8 mouse cellular contexts compared by ENCODE assay signal in the genomic region with DNA sequence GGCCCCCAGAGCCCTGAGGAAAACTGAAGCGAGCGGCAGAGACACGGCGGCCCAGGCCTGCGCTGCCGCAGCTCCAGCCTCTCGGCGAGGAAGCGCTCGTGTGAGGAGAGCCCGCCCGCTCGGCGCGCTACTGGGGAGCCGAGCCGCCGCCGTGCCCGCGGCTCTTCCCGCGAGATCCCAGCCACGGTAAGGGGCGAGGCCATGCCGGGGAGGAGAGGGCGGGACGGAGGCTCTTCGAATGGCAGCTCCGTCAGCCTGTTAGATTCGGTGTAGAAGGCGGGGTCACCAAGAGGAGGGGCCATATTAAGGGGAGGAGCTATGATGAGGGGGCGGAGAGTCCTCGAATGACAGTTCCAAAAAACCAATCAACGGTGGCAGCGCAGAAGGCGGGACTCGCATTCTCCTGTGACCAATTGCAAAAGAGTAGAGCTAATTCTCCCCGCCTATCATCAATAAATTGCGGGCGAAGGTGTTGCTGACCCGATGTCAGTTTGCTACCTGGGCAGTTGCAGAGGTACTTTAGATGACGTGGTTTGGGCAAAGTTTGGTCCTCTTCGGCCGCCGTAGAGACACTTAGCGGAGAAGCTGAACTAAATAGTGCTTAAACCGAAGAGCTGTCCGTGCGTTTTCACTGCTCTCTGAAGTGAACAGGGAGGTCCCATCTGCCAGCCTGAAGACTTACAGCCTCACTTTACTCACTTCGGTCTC. TPM values are rescaled to one million over a fixed set of nuclear protein-coding genes. Genes with fewer than 3 reads are reported as not detected.
DNase-seq lines count a peak whose midpoint lies in the region; ATAC-seq and TF ChIP-seq lines count a peak whose summit lies in the region.

A gene (minus strand): TSS at position 148 of the 708 bp plus-strand sequence.

- peak within 1 kb of the TSS; percentile 97 for H3K9ac ChIP-seq in embryonic facial prominence, embryonic 14.5 days (ENCODE audit: low read depth, low read length)
- peak within 1 kb of the TSS; percentile 97 for H3K9ac ChIP-seq in heart, adult 2 months (ENCODE audit: low read depth, low read length)
- peak within 1 kb of the TSS; percentile 93 for H3K9ac ChIP-seq in limb, embryonic 13.5 days
- peak within 1 kb of the TSS; percentile 90 for H3K9ac ChIP-seq in midbrain, embryonic 16.5 days (ENCODE audit: low read depth, low read length)

- TF ChIP-seq CTCF in heart, adult 2 months (IDR thresholded peaks at IDR 0.05) = no peak

- DNase-seq in 3T3-L1 (ENCODE audit: low read depth, low spot score) = peak; percentile 93
- DNase-seq in adrenal gland, postnatal 4 days (ENCODE audit: low spot score in 2 of 2) = peak; percentile 90 to 95
- peak; percentile 98 for DNase-seq in embryonic facial prominence, embryonic 14.5 days (ENCODE audit: low spot score)
- peak; percentile 97 to 99 for DNase-seq in heart, adult 2 months
- DNase-seq in kidney, adult 8-10 months = peak; percentile 98 to 99
- DNase-seq in spleen, postnatal 10 days (ENCODE audit: low spot score in 2 of 2) = peak; percentile 95 to 97

- H3K4me1 ChIP-seq in embryonic facial prominence, embryonic 14.5 days (ENCODE audit: control insufficient read depth, insufficient read depth, low read length) = peaks cover 12% of the 10 kb centered on the region
- H3K4me1 ChIP-seq in heart, adult 2 months (ENCODE audit: control insufficient read depth, insufficient read depth, low read length) = no peaks in the 10 kb centered on the region; the same call in 1 of the 2 replicates
- H3K4me1 ChIP-seq in limb, embryonic 13.5 days = peaks cover 10% of the 10 kb centered on the region
- H3K4me1 ChIP-seq in midbrain, embryonic 16.5 days (ENCODE audit: control insufficient read depth, insufficient read depth, low read length) = peaks cover 23% of the 10 kb centered on the region

- TF ChIP-seq EP300 in heart, adult 2 months (IDR thresholded peaks at IDR 0.05; ENCODE audit: insufficient read depth, low read depth, low read length) = peak; percentile 41; the same call in 1 of the 2 replicates

- TF ChIP-seq POLR2A in heart, adult 2 months (IDR thresholded peaks at IDR 0.05; ENCODE audit: insufficient read depth, low read depth, low read length) = peak; percentile 79

- H3K27ac ChIP-seq in embryonic facial prominence, embryonic 14.5 days (replicated peaks; ENCODE audit: low read depth, low read length) = peak within 1 kb of the TSS; percentile 95
- H3K27ac ChIP-seq in heart, adult 2 months = peak within 1 kb of the TSS; percentile 92
- peak within 1 kb of the TSS; percentile 91 for H3K27ac ChIP-seq in limb, embryonic 13.5 days
- peak within 1 kb of the TSS; percentile 92 for H3K27ac ChIP-seq in midbrain, embryonic 16.5 days (ENCODE audit: low read length)

- peak within 1 kb of the TSS; percentile 94 for H3K4me3 ChIP-seq in embryonic facial prominence, embryonic 14.5 days (ENCODE audit: low read depth, low read length)
- peak within 1 kb of the TSS; percentile 61 for H3K4me3 ChIP-seq in heart, adult 2 months
- H3K4me3 ChIP-seq in limb, embryonic 13.5 days = peak within 1 kb of the TSS; percentile 82
- H3K4me3 ChIP-seq in midbrain, embryonic 16.5 days (ENCODE audit: low read depth, low read length) = peak within 1 kb of the TSS; percentile 95

- ATAC-seq in embryonic facial prominence, embryonic 14.5 days (ENCODE audit: low read depth) = peak; percentile 100
- ATAC-seq in limb, embryonic 13.5 days (ENCODE audit: low FRiP score, low read depth) = peak; percentile 99
- ATAC-seq in midbrain, embryonic 16.5 days = peak; percentile 99

- no peaks in the 10 kb centered on the region for H3K9me3 ChIP-seq in embryonic facial prominence, embryonic 14.5 days (ENCODE audit: control insufficient read depth, low read length)
- H3K9me3 ChIP-seq in limb, embryonic 13.5 days = no peaks in the 10 kb centered on the region
- no peaks in the 10 kb centered on the region for H3K9me3 ChIP-seq in midbrain, embryonic 16.5 days (replicated peaks; ENCODE audit: control insufficient read depth, low read length, poor library complexity, severe bottlenecking)

- no peaks in the 10 kb centered on the region for H3K79me2 ChIP-seq in heart, adult 2 months (replicated peaks; ENCODE audit: control insufficient read depth, insufficient read depth, low read length)

- H3K36me3 ChIP-seq in embryonic facial prominence, embryonic 14.5 days (ENCODE audit: control insufficient read depth, insufficient read depth, low read length) = no peaks in the 10 kb centered on the region
- no peaks in the 10 kb centered on the region for H3K36me3 ChIP-seq in heart, adult 2 months (ENCODE audit: control insufficient read depth, insufficient read depth, low read length)
- no peaks in the 10 kb centered on the region for H3K36me3 ChIP-seq in limb, embryonic 13.5 days
- no peaks in the 10 kb centered on the region for H3K36me3 ChIP-seq in midbrain, embryonic 16.5 days (ENCODE audit: control insufficient read depth, insufficient read depth, low read length)

- no peaks in the 10 kb centered on the region for H3K27me3 ChIP-seq in embryonic facial prominence, embryonic 14.5 days (replicated peaks; ENCODE audit: control insufficient read depth, insufficient read depth, low read length)
- H3K27me3 ChIP-seq in heart, adult 2 months (ENCODE audit: control insufficient read depth, insufficient read depth, low read length) = no peaks in the 10 kb centered on the region
- H3K27me3 ChIP-seq in limb, embryonic 13.5 days = no peaks in the 10 kb centered on the region
- H3K27me3 ChIP-seq in midbrain, embryonic 16.5 days (ENCODE audit: control insufficient read depth, insufficient read depth, low read depth, low read length) = no peaks in the 10 kb centered on the region

- 0% methylated on average over 43 of the region's 51 CpGs for WGBS in embryonic facial prominence, embryonic 14.5 days
- under 1% methylated on average over 51 of the region's 51 CpGs for WGBS in heart, adult 2 months
- WGBS in limb, embryonic 13.5 days = under 1% methylated on average over 51 of the region's 51 CpGs
- WGBS in midbrain, embryonic 16.5 days = under 1% methylated on average over 51 of the region's 51 CpGs

- H3K4me2 ChIP-seq in embryonic facial prominence, embryonic 14.5 days (ENCODE audit: low read depth, low read length) = peak within 1 kb of the TSS; percentile 91
- H3K4me2 ChIP-seq in limb, embryonic 13.5 days (replicated peaks) = peak within 1 kb of the TSS; percentile 86
- H3K4me2 ChIP-seq in midbrain, embryonic 16.5 days (ENCODE audit: low read length) = peak within 1 kb of the TSS; percentile 76

- intact Hi-C loops in heart, adult 2 months (cut with DNase I) = loop anchor here (2.0 to 5.0 kb wide), 3 partner anchors 75 to 175 kb away; a partner anchor contains a TSS

RNA-seq across cellular contexts. Expression of the gene that starts here (rescaled TPM):
- 10 to 100 TPM; 29.2 to 29.4 TPM for total RNA-seq in adrenal gland, postnatal 4 days (2021)
- 30.1 and 38.8 TPM in 2 replicates for polyA plus RNA-seq in embryonic facial prominence, embryonic 14.5 days (2014; fragmentation: Nextera tagmentation; extraction: Ambion mirVana)
- 10 to 100 TPM; 11.7 to 11.9 TPM for total RNA-seq in heart, adult 2 months (2021)
- polyA plus RNA-seq in heart, adult 2 months (2012; rRNA removed) = 3.2 and 7.0 TPM in 2 replicates
- polyA plus RNA-seq in limb, embryonic 13.5 days (2015; fragmentation: Nextera tagmentation; extraction: Ambion mirVana) = 27.6 and 32.4 TPM in 2 replicates
- polyA plus RNA-seq in midbrain, embryonic 16.5 days (2015; fragmentation: Nextera tagmentation; extraction: Ambion mirVana) = 21.0 and 22.1 TPM in 2 replicates

Comparison
In these comparisons a context has a peak if more than half of its experiments do, and no peak if none do; other contexts are left out.
1. Peak in every context shown above with its lines: DNase-seq, ATAC-seq, H3K4me3 ChIP-seq and H3K27ac ChIP-seq.